Mouse (Mus musculus) intestine, embryonic 15.5 days (tissue): ENCODE results near the gene Fut7. TPM values are rescaled to one million over a fixed set of nuclear protein-coding genes. Genes with fewer than 3 reads are reported as not detected.
A peak's percentile ranks its signal among the peaks of the same experiment; 100 is the strongest.

Experiments
- ATAC-seq: fragments of 200-750 bp; cut with Nextera tagmentation; 2 replicates; pipeline ENCODE4 v1.8.0; 2017; ENCODE audit warnings: moderate TSS enrichment, moderate library complexity
- H3K27ac ChIP-seq: fragments of 300-500 bp; sonication (generic); 2 replicates; pipeline ENCODE4 v1.5.1; 2015; ENCODE audit warnings: mild to moderate bottlenecking, inconsistent platforms
- H3K27me3 ChIP-seq: fragments of 300-500 bp; sonication (generic); replicated peaks from 2 replicates; pipeline ENCODE4 v1.6.1; 2015; ENCODE audit warnings: inconsistent platforms
- H3K36me3 ChIP-seq: fragments of 300-500 bp; sonication (generic); 2 replicates; pipeline ENCODE4 v1.6.1; 2015; ENCODE audit warnings: inconsistent platforms
- H3K4me1 ChIP-seq: fragments of 300-500 bp; sonication (generic); replicated peaks from 2 replicates; pipeline ENCODE4 v1.6.1; 2015; ENCODE audit warnings: inconsistent platforms
- H3K4me2 ChIP-seq: fragments of 300-500 bp; sonication (generic); replicated peaks from 2 replicates; pipeline ENCODE4 v1.6.1; 2015; ENCODE audit warnings: mild to moderate bottlenecking, inconsistent platforms
- H3K4me3 ChIP-seq: fragments of 300-500 bp; sonication (generic); replicated peaks from 2 replicates; pipeline ENCODE4 v1.5.1; 2015; ENCODE audit warnings: inconsistent platforms
- H3K9ac ChIP-seq: fragments of 300-500 bp; sonication (generic); 2 replicates; pipeline ENCODE4 v1.6.1; 2015; ENCODE audit warnings: inconsistent platforms
- H3K9me3 ChIP-seq: fragments of 300-500 bp; sonication (generic); 2 replicates; pipeline ENCODE4 v1.6.1; 2016; ENCODE audit warnings: inconsistent platforms
- WGBS: fragments of 180-500 bp; shearing (Covaris S2); methylation state at CpG from one replicate; pipeline ENCODE4 v1.1.7; 2015; 5-methylcytosine and 5-hydroxymethylcytosine counted together
- polyA plus RNA-seq: library from polyadenylated mRNA; unstranded; fragments of >200 nt; fragmentation: Nextera tagmentation; extraction: Ambion mirVana; gene quantifications from 2 replicates; pipeline ENCODE4 v1.2.1, GENCODE M21; 2015

The Fut7 gene
- polyA plus RNA-seq, 1 experiment from 2014 or later = 0.18 TPM

DNA sequence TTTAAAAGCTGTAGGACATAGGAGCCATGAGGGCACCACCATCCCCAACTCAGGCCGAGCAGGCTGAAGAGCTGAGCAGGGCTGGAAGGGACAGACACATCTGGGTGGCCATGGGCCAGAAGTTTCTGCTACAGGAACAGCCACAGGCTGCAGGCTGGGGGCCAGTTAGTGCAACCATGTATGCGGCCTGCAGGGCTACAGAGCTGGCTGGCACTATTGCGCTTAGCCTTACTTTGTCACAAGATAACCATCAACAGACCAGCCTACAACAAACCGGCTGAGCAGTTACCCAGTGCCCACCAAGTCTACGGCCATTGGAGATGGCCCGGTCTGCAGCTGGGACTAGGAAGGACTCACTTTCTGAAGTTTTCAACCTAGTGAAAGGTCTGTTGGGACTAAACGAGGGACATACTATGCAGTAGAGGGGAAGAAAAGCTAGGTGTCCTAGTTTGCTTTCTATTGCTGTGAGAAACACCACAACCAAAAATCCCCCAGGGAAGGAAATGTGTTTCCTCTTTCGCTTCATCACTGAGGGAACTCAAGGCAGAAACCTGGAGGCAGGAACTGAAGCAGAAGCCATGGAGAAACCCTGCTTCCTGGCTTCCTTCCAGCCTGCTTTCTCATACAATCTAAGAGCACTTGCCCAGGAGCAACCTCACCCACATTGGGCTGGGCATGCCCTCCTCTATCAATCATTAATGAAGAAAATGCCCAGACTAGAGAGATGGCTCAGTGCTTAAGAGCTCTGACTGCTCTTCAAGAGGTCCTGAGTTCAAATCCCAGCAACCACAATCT, 28.0 kb downstream of the Fut7 start:
- no peak for ATAC-seq
- H3K9ac ChIP-seq = no peak overlapping the region
- H3K27me3 ChIP-seq = no peaks in the 10 kb centered on the region
- H3K4me3 ChIP-seq = no peak overlapping the region
- peaks cover 3% of the 10 kb centered on the region; the same call in 1 of the 2 replicates for H3K4me1 ChIP-seq
- H3K9me3 ChIP-seq = no peaks in the 10 kb centered on the region
- no peak overlapping the region for H3K27ac ChIP-seq
- H3K4me2 ChIP-seq = no peak overlapping the region
- WGBS = 77% methylated on average over 8 of the region's 8 CpGs
- no peaks in the 10 kb centered on the region for H3K36me3 ChIP-seq

- 31% methylated on average over 1 of the region's 1 CpGs for WGBS
- peaks cover 7% of the 10 kb centered on the region; the same call in 1 of the 2 replicates for H3K4me1 ChIP-seq
- ATAC-seq = no peak
Measured at GRCm38 (mm10) chr2:25452951-25453350, 29.9 kb downstream of the Fut7 start.

DNA sequence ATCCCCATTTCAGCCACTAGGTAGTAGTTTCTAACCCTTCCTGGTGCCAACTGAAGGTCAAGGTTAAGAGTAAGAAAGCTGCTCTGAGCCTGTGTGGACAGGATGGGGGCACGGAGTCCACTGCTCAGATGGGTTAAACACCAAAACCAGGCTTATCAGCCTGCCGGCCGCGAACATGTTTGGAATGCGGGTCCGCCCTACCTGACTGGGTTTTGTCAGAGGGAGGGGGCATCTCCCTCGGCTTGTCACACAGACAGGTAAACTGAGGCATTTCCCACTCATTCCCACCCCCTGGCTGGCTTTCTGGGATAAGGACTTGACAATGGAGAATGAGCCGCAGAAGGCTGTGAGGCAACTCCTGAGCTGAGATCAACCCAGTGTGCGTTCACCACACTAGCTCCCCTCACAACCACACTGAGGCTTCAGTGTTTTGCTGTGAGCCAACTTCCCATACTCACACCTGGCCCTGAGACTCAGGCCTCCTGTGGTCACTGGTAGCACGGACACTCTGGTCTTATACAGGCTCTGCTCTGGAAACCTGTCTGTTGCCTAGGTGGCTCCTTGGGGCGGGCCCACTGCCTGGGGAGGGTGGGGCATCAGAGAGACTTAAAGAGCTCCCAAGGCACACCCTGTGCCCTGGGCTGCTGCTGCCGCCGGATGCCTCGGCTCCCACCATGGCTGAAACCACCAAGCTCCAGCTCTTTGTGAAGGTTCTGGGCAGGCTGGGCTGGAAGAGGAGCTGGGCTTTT, 33.3 kb downstream of the Fut7 start, which contains the start of gene Clic3:
TSS of gene Clic3 (plus strand) at position 634 of the 749 bp plus-strand sequence.
- Histone ChIP-seq H3K27me3 (no peaks in the 10 kb centered on the region), H3K4me3 (no peak within 1 kb of the TSS), H3K9me3 (no peaks in the 10 kb centered on the region), H3K9ac (no peak within 1 kb of the TSS), H3K4me1 (peaks cover 32% of the 10 kb centered on the region), H3K27ac (no peak within 1 kb of the TSS), H3K36me3 (no peaks in the 10 kb centered on the region), H3K4me2 (0 out of 2 replicates have a peak within 1 kb of the TSS, but pooled peaks have one; percentile 3)
- WGBS = 42% methylated on average over 14 of the region's 14 CpGs
- ATAC-seq = peak; percentile 38; the same call in 1 of the 2 replicates

More at GRCm38 (mm10) chr2:25452951-25453350, 29.9 kb downstream of the Fut7 start:
- H3K27me3 ChIP-seq = no peaks in the 10 kb centered on the region
- no peak overlapping the region for H3K9ac ChIP-seq
- H3K9me3 ChIP-seq = no peaks in the 10 kb centered on the region
- H3K27ac ChIP-seq = no peak overlapping the region
- H3K4me3 ChIP-seq = no peak overlapping the region
- no peaks in the 10 kb centered on the region for H3K36me3 ChIP-seq
- H3K4me2 ChIP-seq = no peak overlapping the region

GRCm38 (mm10) chr2:25457022-25457896, 34.2 kb downstream of the Fut7 start:
- WGBS = 80% methylated on average over 9 of the region's 9 CpGs
- Histone ChIP-seq H3K27me3 (no peaks in the 10 kb centered on the region), H3K9ac (no peak overlapping the region), H3K36me3 (no peaks in the 10 kb centered on the region), H3K4me2 (0 out of 2 replicates have a peak overlapping the region, but pooled peaks have one; percentile 3), H3K9me3 (no peaks in the 10 kb centered on the region), H3K4me1 (peaks cover 34% of the 10 kb centered on the region), H3K4me3 (no peak overlapping the region), H3K27ac (no peak overlapping the region)
- no peak for ATAC-seq

DNA sequence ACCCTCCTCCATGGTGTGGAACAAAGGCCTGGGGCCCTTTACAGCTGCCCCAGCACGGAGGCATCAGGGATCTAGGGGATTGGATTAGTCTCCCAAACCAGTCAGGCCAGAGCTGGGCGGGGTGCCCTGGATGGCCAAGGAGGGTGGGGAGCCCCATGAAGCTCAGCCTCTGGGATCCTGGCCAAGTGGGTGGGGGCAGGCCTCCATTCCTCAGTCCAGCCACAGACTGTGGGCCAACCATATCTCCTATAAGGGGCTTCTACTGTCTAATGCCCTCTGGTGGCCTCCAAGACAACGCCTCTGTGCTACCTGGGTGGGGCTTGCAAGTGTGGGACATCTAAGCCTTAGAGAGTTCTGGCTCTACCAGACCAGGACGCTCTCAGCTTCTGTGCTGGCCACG, 35.8 kb downstream of the Fut7 start:
- 69% methylated on average over 5 of the region's 5 CpGs for WGBS
- Histone ChIP-seq H3K36me3 (no peaks in the 10 kb centered on the region), H3K4me3 (no peak overlapping the region), H3K9ac (no peak overlapping the region), H3K27me3 (no peaks in the 10 kb centered on the region), H3K4me1 (peaks cover 34% of the 10 kb centered on the region), H3K9me3 (no peaks in the 10 kb centered on the region), H3K4me2 (0 out of 2 replicates have a peak overlapping the region, but pooled peaks have one; percentile 77), H3K27ac (0 out of 2 replicates have a peak overlapping the region, but pooled peaks have one; percentile 10)
- peak; percentile 9; the same call in 1 of the 2 replicates for ATAC-seq

DNA sequence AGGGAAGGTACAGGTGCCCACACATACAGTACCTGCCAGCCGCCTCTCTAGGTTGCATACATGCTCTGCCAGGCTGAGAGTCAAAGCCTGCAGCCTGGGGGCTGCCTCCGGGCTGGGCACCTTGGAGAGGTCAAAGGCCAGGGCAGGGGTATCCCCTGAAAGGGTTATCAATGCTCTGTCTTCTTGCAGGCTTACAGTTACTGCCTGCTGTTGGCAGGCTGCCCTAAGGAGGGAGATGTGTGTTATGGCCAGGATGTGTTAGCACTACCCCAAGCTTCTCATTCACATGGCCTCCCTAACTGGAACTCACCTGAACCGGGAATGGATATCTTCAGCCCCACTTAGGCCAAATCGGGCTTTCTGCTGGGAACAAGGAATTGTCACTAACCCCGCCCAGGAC, 37.1 kb downstream of the Fut7 start:
- Histone ChIP-seq H3K4me3 (peak overlapping the region; percentile 64), H3K9ac (peak overlapping the region; percentile 66), H3K9me3 (no peaks in the 10 kb centered on the region), H3K4me1 (peaks cover 34% of the 10 kb centered on the region), H3K27me3 (no peaks in the 10 kb centered on the region), H3K4me2 (peak overlapping the region; percentile 77), H3K27ac (peak overlapping the region; percentile 83), H3K36me3 (no peaks in the 10 kb centered on the region)
- ATAC-seq = peak; percentile 9
- WGBS = 29% methylated on average over 5 of the region's 5 CpGs

GRCm38 (mm10) chr2:25460551-25461309, 37.7 kb downstream of the Fut7 start, which contains the start of gene Paxx:
Gene Paxx (minus strand): TSS chr2:25461094.
- no peaks in the 10 kb centered on the region for H3K9me3 ChIP-seq
- peak within 1 kb of the TSS; percentile 64 for H3K4me3 ChIP-seq
- peaks cover 37% of the 10 kb centered on the region for H3K4me1 ChIP-seq
- H3K4me2 ChIP-seq = peak within 1 kb of the TSS; percentile 77
- peak; percentile 92 for ATAC-seq
- WGBS = under 1% methylated on average over 48 of the region's 48 CpGs
- H3K36me3 ChIP-seq = no peaks in the 10 kb centered on the region
- no peaks in the 10 kb centered on the region for H3K27me3 ChIP-seq
- peak within 1 kb of the TSS; percentile 66 for H3K9ac ChIP-seq
- peak within 1 kb of the TSS; percentile 83 for H3K27ac ChIP-seq

- Histone ChIP-seq H3K36me3 (no peaks in the 10 kb centered on the region), H3K9me3 (no peaks in the 10 kb centered on the region), H3K27me3 (no peaks in the 10 kb centered on the region), H3K9ac (no peak overlapping the region), H3K27ac (peak overlapping the region; percentile 75), H3K4me3 (peak overlapping the region; percentile 64), H3K4me2 (peak overlapping the region; percentile 77), H3K4me1 (peaks cover 34% of the 10 kb centered on the region)
- 25% methylated on average over 3 of the region's 3 CpGs for WGBS
- 0 out of 2 replicates have a peak, but pooled peaks have one; percentile 0 for ATAC-seq
Measured at GRCm38 (mm10) chr2:25461407-25461806, 38.3 kb downstream of the Fut7 start.

DNA sequence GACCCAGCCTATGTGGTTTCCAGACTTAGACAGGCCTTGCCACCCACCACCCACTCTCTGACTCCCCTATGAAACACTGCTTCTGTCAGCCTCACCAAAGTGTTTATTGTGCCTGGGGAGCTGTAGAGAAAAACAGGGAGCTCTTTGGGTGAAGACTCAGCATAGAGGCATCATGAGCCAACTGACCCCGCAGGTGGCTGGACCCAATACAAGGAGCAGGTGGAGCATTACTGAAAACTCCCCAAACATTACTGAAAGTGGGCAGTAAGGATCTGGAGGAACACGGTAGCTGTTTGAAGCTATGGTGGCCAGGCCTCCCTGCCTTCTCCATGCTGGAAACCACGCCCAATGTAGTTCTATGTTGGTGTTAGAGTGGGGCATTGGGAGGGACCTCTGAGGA, 40.6 kb downstream of the Fut7 start:
- peaks cover 35% of the 10 kb centered on the region for H3K4me1 ChIP-seq
- no peak overlapping the region for H3K4me2 ChIP-seq
- H3K27me3 ChIP-seq = no peaks in the 10 kb centered on the region
- H3K36me3 ChIP-seq = no peaks in the 10 kb centered on the region
- H3K4me3 ChIP-seq = no peak overlapping the region
- no peaks in the 10 kb centered on the region for H3K9me3 ChIP-seq
- no peak overlapping the region for H3K27ac ChIP-seq
- no peak for ATAC-seq
- no peak overlapping the region for H3K9ac ChIP-seq
- WGBS = 91% methylated on average over 3 of the region's 3 CpGs

GRCm38 (mm10) chr2:25465256-25465655, 42.2 kb downstream of the Fut7 start:
- Histone ChIP-seq H3K4me3 (no peak overlapping the region), H3K36me3 (no peaks in the 10 kb centered on the region), H3K9me3 (no peaks in the 10 kb centered on the region), H3K4me1 (peaks cover 23% of the 10 kb centered on the region), H3K27me3 (no peaks in the 10 kb centered on the region), H3K4me2 (no peak overlapping the region), H3K9ac (no peak overlapping the region), H3K27ac (no peak overlapping the region)
- no peak for ATAC-seq
- WGBS = 78% methylated on average over 2 of the region's 2 CpGs
